Mouse (Mus musculus) liver, embryonic 15.5 days (tissue): ENCODE data around the gene Mrs2. TPM values are rescaled to one million over a fixed set of nuclear protein-coding genes. Genes with fewer than 3 reads are reported as not detected.

Experiments
- ATAC-seq: fragments of 200-750 bp; cut with Nextera tagmentation; 2 replicates; pipeline ENCODE4 v1.8.0; 2017; ENCODE audit warnings: moderate number of reproducible peaks, mild to moderate bottlenecking, moderate library complexity; ENCODE audit not compliant: insufficient read depth
- H3K27ac ChIP-seq: fragments of 300-500 bp; sonication (generic); replicated peaks from 2 replicates; pipeline ENCODE4 v1.5.1; 2015; ENCODE audit warnings: mild to moderate bottlenecking, inconsistent platforms
- H3K27me3 ChIP-seq: fragments of 300-500 bp; sonication (generic); 2 replicates; pipeline ENCODE4 v1.6.1; 2015; ENCODE audit warnings: mild to moderate bottlenecking, inconsistent platforms
- H3K36me3 ChIP-seq: fragments of 300-500 bp; sonication (generic); replicated peaks from 2 replicates; pipeline ENCODE4 v1.6.1; 2015; ENCODE audit warnings: moderate library complexity, mild to moderate bottlenecking, inconsistent platforms
- H3K4me1 ChIP-seq: fragments of 300-500 bp; sonication (generic); replicated peaks from 2 replicates; pipeline ENCODE4 v1.6.1; 2015; ENCODE audit warnings: inconsistent platforms
- H3K4me2 ChIP-seq: fragments of 300-500 bp; sonication (generic); 2 replicates; pipeline ENCODE4 v1.6.1; 2015; ENCODE audit warnings: moderate library complexity, mild to moderate bottlenecking, inconsistent platforms
- H3K4me3 ChIP-seq: fragments of 300-500 bp; sonication (generic); replicated peaks from 2 replicates; pipeline ENCODE4 v1.5.1; 2015; ENCODE audit warnings: mild to moderate bottlenecking, inconsistent platforms
- H3K9ac ChIP-seq: fragments of 300-500 bp; sonication (generic); 2 replicates; pipeline ENCODE4 v1.6.1; 2015; ENCODE audit warnings: moderate library complexity, mild to moderate bottlenecking, inconsistent platforms
- H3K9me3 ChIP-seq: fragments of 300-500 bp; sonication (generic); replicated peaks from 2 replicates; pipeline ENCODE4 v1.6.1; 2016; ENCODE audit warnings: inconsistent platforms
- WGBS: fragments of 180-500 bp; shearing (Covaris S2); methylation state at CpG from one replicate; pipeline ENCODE4 v1.1.7; 2015; ENCODE audit warnings: mixed read lengths; ENCODE audit not compliant: insufficient replicate concordance; 5-methylcytosine and 5-hydroxymethylcytosine counted together
- polyA plus RNA-seq: library from polyadenylated mRNA; unstranded; fragments of >200 nt; fragmentation: Nextera tagmentation; extraction: Ambion mirVana; gene quantifications from 2 replicates; pipeline ENCODE4 v1.2.1, GENCODE M21; 2015

Mrs2 gene
- polyA plus RNA-seq: 7.8 and 8.4 TPM in 2 replicates

DNA sequence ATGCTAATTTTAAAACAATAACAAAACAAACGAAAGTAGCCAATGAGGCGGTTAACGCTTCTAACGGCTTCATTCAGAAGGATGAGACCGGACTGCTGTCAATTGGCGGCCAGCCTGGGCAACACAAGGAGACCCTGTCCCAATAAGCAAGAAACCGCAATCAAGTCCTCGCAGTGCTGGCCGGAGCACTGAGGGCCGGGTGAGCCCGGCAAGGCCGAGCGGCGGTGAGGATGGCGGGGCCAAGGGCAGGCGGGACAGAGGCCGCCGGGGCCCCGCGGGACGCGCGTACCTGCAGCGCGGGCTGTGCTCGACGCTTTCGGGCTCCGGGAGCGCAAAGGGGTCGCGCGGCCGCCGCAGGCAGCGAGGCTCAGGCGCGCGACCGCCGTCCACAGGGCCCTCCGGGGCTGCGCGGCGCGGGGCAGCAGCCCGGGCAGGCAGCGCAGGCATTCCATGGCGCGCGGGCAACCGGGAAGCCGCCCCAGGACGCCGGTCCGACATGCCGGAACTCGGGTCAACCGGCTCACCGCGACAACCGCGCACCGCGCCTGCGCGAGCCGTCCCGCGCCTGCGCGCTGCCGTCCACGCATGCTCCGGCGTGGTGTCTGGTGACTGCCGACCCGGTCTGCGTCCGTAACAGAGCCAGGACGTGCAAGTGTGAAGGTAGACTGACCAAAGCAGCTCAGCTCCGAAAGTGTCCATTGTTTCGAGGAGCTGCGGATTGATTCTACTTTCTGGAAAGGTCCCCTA, at the start of gene Mrs2:
Mrs2 (minus strand) TSS at position 587 of the 747 bp plus-strand sequence.
- H3K9ac ChIP-seq: peak within 1 kb of the TSS; percentile 88
- peak within 1 kb of the TSS; percentile 83 for H3K4me3 ChIP-seq
- H3K9me3 ChIP-seq: no peaks in the 10 kb centered on the region
- peak within 1 kb of the TSS; percentile 80 for H3K4me2 ChIP-seq
- H3K27me3 ChIP-seq: no peaks in the 10 kb centered on the region
- peak within 1 kb of the TSS; percentile 74 for H3K27ac ChIP-seq
- H3K36me3 ChIP-seq: 0 out of 2 replicates have a peak, but pooled peaks cover 4% of the 10 kb centered on the region
- under 1% methylated on average over 84 of the region's 84 CpGs for WGBS
- peaks cover 31% of the 10 kb centered on the region for H3K4me1 ChIP-seq
- ATAC-seq: peak; percentile 94

GRCm38 (mm10) chr13:25069765-25070164, 49.6 kb upstream of the Mrs2 start:
- Histone ChIP-seq H3K4me1 (no peaks in the 10 kb centered on the region), H3K9me3 (no peaks in the 10 kb centered on the region), H3K27ac (no peak overlapping the region), H3K4me2 (no peak overlapping the region), H3K9ac (no peak overlapping the region), H3K27me3 (no peaks in the 10 kb centered on the region), H3K4me3 (no peak overlapping the region), H3K36me3 (no peaks in the 10 kb centered on the region)
- ATAC-seq: no peak
- WGBS: 72% methylated on average over 4 of the region's 4 CpGs

GRCm38 (mm10) chr13:25067183-25067582, 47.0 kb upstream of the Mrs2 start:
- Histone ChIP-seq H3K4me1 (no peaks in the 10 kb centered on the region), H3K27ac (no peak overlapping the region), H3K9me3 (no peaks in the 10 kb centered on the region), H3K27me3 (no peaks in the 10 kb centered on the region), H3K9ac (no peak overlapping the region), H3K4me2 (no peak overlapping the region), H3K4me3 (no peak overlapping the region), H3K36me3 (no peaks in the 10 kb centered on the region)
- WGBS: 58% methylated on average over 4 of the region's 4 CpGs
- ATAC-seq: no peak

- Histone ChIP-seq H3K9ac (no peak overlapping the region), H3K4me2 (no peak overlapping the region), H3K4me3 (no peak overlapping the region), H3K27me3 (no peaks in the 10 kb centered on the region), H3K27ac (no peak overlapping the region), H3K36me3 (no peaks in the 10 kb centered on the region), H3K4me1 (no peaks in the 10 kb centered on the region), H3K9me3 (no peaks in the 10 kb centered on the region)
- WGBS: 82% methylated on average over 2 of the region's 2 CpGs
- no peak for ATAC-seq
These were observed 46.5 kb upstream of the Mrs2 start for GRCm38 (mm10) chr13:25066659-25067058.

DNA sequence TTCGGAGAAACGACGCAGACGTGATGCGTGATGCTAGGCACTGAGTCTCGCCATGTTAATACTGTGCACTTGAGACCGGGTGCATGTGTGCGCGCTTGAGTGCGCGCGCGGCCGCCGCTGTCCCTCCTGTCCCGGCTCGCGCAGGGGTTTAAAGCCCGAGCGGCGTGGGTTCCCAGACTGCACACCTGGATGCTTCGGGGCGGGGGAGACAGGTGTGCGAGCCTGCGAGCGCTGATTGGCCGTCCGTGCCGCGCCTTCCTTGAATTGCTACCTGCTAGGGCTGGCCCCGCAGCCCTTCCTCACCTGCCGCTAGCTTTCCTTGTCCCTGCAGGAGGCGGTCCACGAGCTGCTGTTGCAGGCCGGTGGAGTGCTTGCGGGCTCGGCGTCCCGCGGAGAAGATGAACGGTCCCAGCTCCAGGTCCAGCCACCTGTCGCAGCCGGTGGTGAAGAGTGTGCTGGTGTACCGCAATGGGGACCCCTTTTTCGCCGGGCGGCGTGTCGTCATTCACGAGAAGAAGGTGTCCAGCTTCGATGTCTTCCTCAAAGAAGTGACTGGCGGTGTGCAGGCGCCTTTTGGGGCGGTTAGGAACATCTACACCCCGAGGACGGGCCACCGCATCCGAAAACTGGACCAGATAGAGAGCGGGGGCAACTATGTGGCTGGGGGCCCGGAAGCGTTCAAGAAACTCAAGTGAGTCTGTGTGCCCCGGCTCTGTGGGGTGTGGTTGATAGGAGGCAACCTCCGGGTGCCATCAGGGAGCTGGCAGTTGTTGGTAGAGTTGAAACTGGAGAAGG, 35.9 kb upstream of the Mrs2 start, which contains the start of gene Dcdc2a:
Dcdc2a (plus strand) TSS at position 132 of the 795 bp plus-strand sequence.
- 5% methylated on average over 63 of the region's 63 CpGs for WGBS

DNA sequence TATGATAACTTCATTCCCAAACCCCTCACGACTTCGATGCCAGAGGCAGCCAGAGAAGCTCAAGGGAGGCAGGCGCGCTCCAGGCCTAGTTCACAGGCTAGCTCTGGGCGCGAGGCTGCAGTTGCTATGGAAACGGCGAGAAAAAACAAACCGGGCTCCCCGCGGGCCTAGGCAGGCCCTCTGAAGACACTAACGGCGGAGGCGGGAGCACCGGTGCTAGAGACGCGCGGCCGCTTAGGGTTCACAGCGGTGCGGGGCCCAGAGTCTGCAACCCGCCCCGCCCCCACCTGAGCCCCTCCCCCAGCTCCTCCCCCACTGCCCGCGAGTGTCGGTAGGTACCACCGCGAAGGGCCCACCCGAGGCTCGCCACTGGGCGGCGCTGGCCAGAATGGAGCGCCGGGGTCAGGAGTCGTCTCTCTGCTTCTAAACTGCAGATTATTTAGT, 35.0 kb upstream of the Mrs2 start:
- Histone ChIP-seq H3K9ac (no peak overlapping the region), H3K4me1 (0 out of 2 replicates have a peak, but pooled peaks cover 11% of the 10 kb centered on the region), H3K36me3 (no peaks in the 10 kb centered on the region), H3K4me3 (peak overlapping the region; percentile 41), H3K9me3 (no peaks in the 10 kb centered on the region), H3K27ac (no peak overlapping the region), H3K27me3 (peaks cover 48% of the 10 kb centered on the region), H3K4me2 (peak overlapping the region; percentile 64)
- WGBS: 1% methylated on average over 35 of the region's 35 CpGs
- peak; percentile 47; the same call in 1 of the 2 replicates for ATAC-seq

More for the DNA sequence above, 35.9 kb upstream of the Mrs2 start, which contains the start of gene Dcdc2a:
- Histone ChIP-seq H3K27ac (no peak within 1 kb of the TSS), H3K4me2 (peak within 1 kb of the TSS; percentile 64), H3K9me3 (no peaks in the 10 kb centered on the region), H3K9ac (no peak within 1 kb of the TSS), H3K4me3 (peak within 1 kb of the TSS; percentile 41), H3K4me1 (0 out of 2 replicates have a peak, but pooled peaks cover 11% of the 10 kb centered on the region), H3K36me3 (no peaks in the 10 kb centered on the region), H3K27me3 (peaks cover 48% of the 10 kb centered on the region)
- ATAC-seq: no peak

GRCm38 (mm10) chr13:25052671-25053070, 32.5 kb upstream of the Mrs2 start:
- Histone ChIP-seq H3K4me2 (no peak overlapping the region), H3K9ac (no peak overlapping the region), H3K4me3 (no peak overlapping the region), H3K27ac (no peak overlapping the region), H3K4me1 (0 out of 2 replicates have a peak, but pooled peaks cover 11% of the 10 kb centered on the region), H3K27me3 (peaks cover 39% of the 10 kb centered on the region), H3K9me3 (no peaks in the 10 kb centered on the region), H3K36me3 (no peaks in the 10 kb centered on the region)
- WGBS: 79% methylated on average over 5 of the region's 5 CpGs
- no peak for ATAC-seq

GRCm38 (mm10) chr13:25039488-25039887, 19.3 kb upstream of the Mrs2 start:
- no peaks in the 10 kb centered on the region for H3K36me3 ChIP-seq
- no peak overlapping the region for H3K27ac ChIP-seq
- H3K27me3 ChIP-seq: no peaks in the 10 kb centered on the region
- H3K4me1 ChIP-seq: no peaks in the 10 kb centered on the region
- 39% methylated on average over 2 of the region's 2 CpGs for WGBS
- no peak overlapping the region for H3K9ac ChIP-seq
- no peak overlapping the region for H3K4me2 ChIP-seq
- no peaks in the 10 kb centered on the region for H3K9me3 ChIP-seq
- H3K4me3 ChIP-seq: no peak overlapping the region
- no peak for ATAC-seq

DNA sequence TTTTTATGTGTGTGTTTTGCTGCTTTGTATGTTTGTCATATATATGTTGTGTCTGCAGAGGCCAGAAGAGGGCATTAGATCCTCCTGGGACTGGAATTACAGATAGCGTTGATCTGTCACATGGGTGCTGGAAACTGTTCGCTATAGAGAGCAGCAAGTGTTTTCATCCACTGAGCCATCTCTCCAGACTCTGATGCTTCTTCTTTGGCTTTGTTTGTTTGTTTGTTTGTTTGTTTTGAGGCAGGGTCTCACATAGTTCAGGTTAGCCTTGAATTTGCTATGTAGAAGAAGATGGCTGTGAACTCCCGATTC, 6.9 kb upstream of the Mrs2 start:
- ATAC-seq: no peak
- H3K4me2 ChIP-seq: no peak overlapping the region
- H3K27me3 ChIP-seq: no peaks in the 10 kb centered on the region
- H3K4me1 ChIP-seq: no peaks in the 10 kb centered on the region
- no peak overlapping the region for H3K4me3 ChIP-seq
- no peaks in the 10 kb centered on the region for H3K36me3 ChIP-seq
- H3K9ac ChIP-seq: no peak overlapping the region
- no peaks in the 10 kb centered on the region for H3K9me3 ChIP-seq
- WGBS: 66% methylated on average over 3 of the region's 3 CpGs
- H3K27ac ChIP-seq: no peak overlapping the region

GRCm38 (mm10) chr13:25026409-25027113, 6.4 kb upstream of the Mrs2 start:
- Histone ChIP-seq H3K9ac (no peak overlapping the region), H3K27ac (no peak overlapping the region), H3K4me1 (no peaks in the 10 kb centered on the region), H3K27me3 (no peaks in the 10 kb centered on the region), H3K36me3 (no peaks in the 10 kb centered on the region), H3K4me2 (no peak overlapping the region), H3K9me3 (no peaks in the 10 kb centered on the region), H3K4me3 (no peak overlapping the region)
- 68% methylated on average over 6 of the region's 6 CpGs for WGBS
- no peak for ATAC-seq

GRCm38 (mm10) chr13:25024655-25025054, 4.5 kb upstream of the Mrs2 start:
- peaks cover 12% of the 10 kb centered on the region for H3K4me1 ChIP-seq
- H3K27me3 ChIP-seq: no peaks in the 10 kb centered on the region
- H3K4me3 ChIP-seq: no peak overlapping the region
- H3K4me2 ChIP-seq: no peak overlapping the region
- no peaks in the 10 kb centered on the region for H3K36me3 ChIP-seq
- ATAC-seq: no peak
- no peak overlapping the region for H3K9ac ChIP-seq
- WGBS: 30% methylated on average over 2 of the region's 2 CpGs
- H3K9me3 ChIP-seq: no peaks in the 10 kb centered on the region
- no peak overlapping the region for H3K27ac ChIP-seq
